Mouse (Mus musculus) spleen, embryonic (tissue): Measurements from ENCODE around the gene Cacna1a.
"Not testable (repeated sequence)": the region's sequence is repeated elsewhere in the genome, so short reads cannot be mapped to it uniquely, and the experiment has no call there.

Source experiments
- CTCF ChIA-PET: fragments of 350-600 bp; sonication (Branson Sonifier 250); formaldehyde crosslinking; loops from one replicate; lab custom pipeline; 2022; lab: Charles Lee

Gene Cacna1a

GRCm38 (mm10) chr8:84658951-84659350, 270.7 kb downstream of the Cacna1a start:
- CTCF ChIA-PET, result interaction anchor here (0.7 kb wide), 2 partner anchors 17 to 670 kb away, joined by 7 to 10 read pairs; no protein-coding TSS in a partner anchor

DNA sequence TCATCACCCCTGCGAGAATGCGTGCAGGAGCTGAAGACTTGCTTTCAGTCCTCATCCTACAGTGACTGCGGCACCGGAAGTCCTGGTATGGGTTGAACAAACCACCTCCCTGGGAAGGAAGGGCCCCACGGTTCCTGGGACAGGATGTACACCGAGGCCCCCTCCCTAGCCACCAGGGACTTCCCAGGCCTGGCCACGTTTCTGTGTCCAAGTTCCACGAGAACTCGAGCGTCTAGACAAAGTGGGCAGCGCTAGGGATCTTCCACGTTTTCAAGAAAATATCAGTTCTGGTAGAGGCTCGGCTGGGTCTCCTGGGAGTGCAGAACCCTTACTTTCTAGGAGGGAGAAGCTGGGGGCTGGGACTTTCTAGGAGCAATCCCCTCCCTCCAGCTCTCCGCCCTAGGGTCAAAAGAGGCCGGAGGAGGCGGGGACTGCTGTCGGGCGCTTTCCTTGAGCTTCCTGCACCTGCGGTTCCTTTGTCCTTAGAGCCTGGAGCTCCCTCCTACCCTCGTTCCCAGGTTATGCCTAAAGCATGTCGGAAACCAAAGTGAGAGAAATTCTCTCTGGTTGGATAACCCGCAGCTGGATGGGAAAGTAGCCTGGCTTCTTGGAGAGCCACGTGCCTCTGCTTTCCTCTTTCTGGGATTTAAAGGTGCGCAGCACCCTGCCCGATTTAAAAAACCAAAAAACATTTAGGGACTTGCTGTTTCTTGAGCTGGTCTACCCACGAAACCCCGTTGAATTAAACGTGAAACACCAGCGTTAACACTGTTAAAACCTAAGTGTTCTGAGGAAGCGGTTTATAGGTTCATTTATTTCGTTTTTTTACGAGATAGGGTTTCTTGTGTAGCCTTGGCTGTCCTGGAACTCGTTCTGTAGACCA, 271.9 kb downstream of the Cacna1a start:
- CTCF ChIA-PET, result interaction anchor here (0.8 to 1.4 kb wide), 3 partner anchors 18 to 1040 kb away, joined by 3 to 4 read pairs (median 4); partner anchors contain the start of gene Neto2

GRCm38 (mm10) chr8:84660819-84661457, 272.7 kb downstream of the Cacna1a start:
- CTCF ChIA-PET, result interaction anchor here (0.7 to 1.4 kb wide), 4 partner anchors 18 to 154 kb away, joined by 3 to 4 read pairs (median 3); no protein-coding TSS in a partner anchor

GRCm38 (mm10) chr8:84661458-84661871, 273.2 kb downstream of the Cacna1a start:
- CTCF ChIA-PET, result interaction anchor here (0.7 to 1.0 kb wide), 2 partner anchors 18 to 65 kb away, joined by 3 read pairs; no protein-coding TSS in a partner anchor

DNA sequence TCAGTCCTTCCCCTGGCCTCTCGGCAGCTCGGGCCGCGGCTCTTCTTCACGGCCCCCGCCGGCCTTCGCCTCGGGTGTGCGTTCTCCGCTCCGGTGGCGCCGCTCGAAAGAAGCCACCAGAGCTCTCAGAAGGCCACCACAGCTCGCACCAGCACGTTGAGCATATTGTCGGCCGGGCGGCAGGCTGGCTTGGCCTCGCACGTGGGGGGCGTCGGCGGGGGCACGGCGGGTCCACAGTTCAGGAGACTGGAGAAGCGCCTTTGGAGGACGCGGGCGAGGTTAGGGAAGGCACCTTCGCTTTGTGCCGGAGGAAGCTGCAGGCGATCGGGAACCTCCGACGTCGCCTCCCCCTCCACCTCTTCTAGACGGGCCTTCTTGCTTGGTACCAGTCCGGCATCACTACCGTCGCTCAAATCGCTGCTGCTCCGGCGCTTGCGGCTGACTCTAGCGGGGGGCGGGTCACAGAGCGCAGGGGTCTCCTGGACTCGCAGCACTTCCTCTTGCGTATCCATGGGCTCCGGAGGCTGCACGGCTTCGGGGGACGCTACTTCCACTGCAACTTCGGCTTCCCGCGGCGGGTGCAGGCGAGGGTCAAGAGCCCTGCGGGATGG, 273.8 kb downstream of the Cacna1a start:
- CTCF ChIA-PET, result no interaction called here

GRCm38 (mm10) chr8:84662581-84663065, 274.4 kb downstream of the Cacna1a start, which contains the start of gene Ier2:
Gene Ier2, minus strand, starts transcription at chr8:84662852.
- CTCF ChIA-PET, result no interaction called here

DNA sequence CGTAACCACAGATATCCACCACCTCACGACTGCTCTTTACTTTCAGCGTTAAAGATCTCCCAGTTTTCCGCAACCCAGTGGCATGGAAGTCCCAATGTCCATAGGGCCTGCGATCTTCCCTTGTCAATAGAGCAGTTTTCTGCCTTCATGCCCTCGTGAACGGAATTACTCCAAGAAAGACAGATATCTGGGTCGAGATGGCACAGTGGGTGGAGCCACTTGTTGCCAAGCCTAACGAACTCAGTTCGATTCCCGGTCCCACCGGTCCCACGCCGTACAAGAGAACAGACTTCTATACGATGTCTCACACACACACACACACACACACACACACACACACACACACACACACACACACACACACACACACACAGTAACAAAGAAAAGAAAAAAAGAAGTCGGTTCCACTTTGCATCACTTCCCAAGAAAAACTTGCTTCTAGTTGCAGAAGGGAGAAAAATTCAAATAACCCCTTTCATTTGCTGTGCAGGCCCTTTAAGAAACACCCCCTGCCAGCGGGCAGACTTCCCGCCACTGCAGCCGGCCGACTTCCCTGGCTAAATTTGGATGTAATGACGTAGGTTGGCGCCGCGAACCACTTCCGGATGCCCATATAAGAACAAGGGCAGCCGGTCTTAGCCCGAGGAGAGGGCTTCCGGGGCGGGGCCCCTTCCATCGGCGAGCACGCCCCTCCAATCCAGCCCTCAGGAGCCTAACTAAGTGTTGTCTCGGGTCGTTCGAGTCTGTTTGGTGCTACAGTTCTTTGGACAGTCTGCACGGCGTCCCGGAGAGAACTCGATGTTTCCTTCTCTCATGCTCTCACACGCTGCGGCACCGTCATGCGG, 275.5 kb downstream of the Cacna1a start:
- CTCF ChIA-PET, result no interaction called here

GRCm38 (mm10) chr8:84664566-84665384, 276.5 kb downstream of the Cacna1a start:
- CTCF ChIA-PET, result interaction anchor here (0.6 kb wide), 2 partner anchors 42 to 458 kb away, joined by 3 to 4 read pairs; no protein-coding TSS in a partner anchor

- CTCF ChIA-PET, result interaction anchor here (0.6 kb wide), 1 partner anchor 41 kb away, joined by 3 read pairs; no protein-coding TSS in a partner anchor
Observed at GRCm38 (mm10) chr8:84665385-84665893, 277.2 kb downstream of the Cacna1a start.

DNA sequence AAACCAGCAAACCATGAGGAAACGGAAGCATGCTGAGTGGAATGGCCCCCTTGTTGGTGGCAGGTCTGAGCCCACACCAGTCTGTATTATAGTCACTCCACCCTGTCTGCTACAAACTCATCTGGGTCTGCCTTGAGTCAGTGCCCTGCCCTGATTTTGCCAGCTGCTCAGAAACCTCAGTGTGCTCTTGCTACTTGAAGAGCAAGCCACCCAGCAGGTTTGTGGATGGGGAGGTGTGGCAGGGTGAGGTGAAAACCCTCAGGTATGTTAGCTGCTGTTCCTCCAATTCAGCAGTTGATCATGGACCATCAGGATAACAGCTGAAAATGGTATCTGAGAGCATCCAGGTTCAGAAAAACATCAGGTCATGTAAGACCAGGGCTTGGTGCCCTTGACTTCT, 279.8 kb downstream of the Cacna1a start:
- CTCF ChIA-PET, result no interaction called here

- CTCF ChIA-PET, result no interaction called here
Observed at GRCm38 (mm10) chr8:84668731-84669485, 280.7 kb downstream of the Cacna1a start.

DNA sequence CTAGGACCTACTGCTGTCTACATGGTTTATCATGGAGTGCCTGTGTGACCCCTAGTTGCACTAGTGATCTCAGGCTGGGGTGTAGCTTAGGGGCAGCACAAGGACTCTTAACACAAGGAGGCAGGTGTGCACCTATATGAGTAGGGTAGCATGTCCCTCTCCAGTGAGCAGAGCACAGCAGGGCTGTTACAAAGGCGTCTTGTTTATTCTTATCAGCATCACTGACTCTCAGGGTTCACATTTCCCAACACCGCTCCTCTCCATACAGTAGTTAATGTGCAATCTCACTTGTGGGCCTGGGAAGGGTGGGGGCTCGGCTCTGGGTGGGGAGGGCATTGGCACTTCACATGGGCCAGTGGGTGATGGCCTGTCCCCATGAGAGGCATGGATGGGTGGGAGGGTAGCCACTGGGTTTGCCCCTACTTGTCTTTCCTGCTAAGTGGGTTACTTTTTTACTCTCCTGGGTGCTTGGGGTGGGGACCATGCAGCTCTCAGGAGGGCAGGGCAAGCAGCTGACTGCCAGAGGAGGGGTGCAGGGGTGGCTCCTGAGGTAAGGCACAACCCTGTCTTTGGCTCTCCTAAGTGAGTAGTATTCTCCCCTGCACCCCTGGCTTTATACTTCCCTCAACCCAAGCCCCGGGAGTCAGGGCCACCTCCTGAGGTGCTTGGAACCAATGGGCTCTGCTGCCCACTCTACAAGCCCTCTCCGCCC, 282.2 kb downstream of the Cacna1a start:
- CTCF ChIA-PET, result not testable (repeated sequence)

GRCm38 (mm10) chr8:84677305-84677704, 289.1 kb downstream of the Cacna1a start:
- CTCF ChIA-PET, result no interaction called here

DNA sequence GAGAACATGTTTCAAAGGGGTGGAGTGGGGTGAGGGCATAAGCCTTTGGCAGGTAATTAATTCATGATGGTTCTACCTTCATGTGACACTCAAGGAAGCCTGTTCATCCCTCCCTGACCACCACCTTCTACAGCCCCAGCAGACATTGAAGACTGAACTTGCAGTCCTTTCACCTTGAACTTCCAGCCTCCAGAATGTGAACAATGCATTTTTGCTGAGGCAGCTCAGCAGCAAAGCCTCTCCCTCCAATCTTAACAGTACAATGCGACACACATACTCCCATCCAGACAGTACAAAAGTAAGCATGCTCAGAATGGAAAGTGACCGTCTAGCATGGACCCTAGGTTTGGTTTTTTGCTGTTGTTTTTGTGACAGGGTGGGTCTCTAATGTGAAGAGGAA, 293.2 kb downstream of the Cacna1a start:
- CTCF ChIA-PET, result interaction anchor here (0.6 kb wide), 2 partner anchors 56 to 166 kb away, joined by 3 read pairs; no protein-coding TSS in a partner anchor

- CTCF ChIA-PET, result interaction anchor here (0.6 kb wide), 1 partner anchor 165 kb away, joined by 3 read pairs; no protein-coding TSS in a partner anchor
Observed at GRCm38 (mm10) chr8:84682257-84682656, 294.0 kb downstream of the Cacna1a start.

- CTCF ChIA-PET, result no interaction called here
Observed at GRCm38 (mm10) chr8:84684537-84684936, 296.3 kb downstream of the Cacna1a start.

DNA sequence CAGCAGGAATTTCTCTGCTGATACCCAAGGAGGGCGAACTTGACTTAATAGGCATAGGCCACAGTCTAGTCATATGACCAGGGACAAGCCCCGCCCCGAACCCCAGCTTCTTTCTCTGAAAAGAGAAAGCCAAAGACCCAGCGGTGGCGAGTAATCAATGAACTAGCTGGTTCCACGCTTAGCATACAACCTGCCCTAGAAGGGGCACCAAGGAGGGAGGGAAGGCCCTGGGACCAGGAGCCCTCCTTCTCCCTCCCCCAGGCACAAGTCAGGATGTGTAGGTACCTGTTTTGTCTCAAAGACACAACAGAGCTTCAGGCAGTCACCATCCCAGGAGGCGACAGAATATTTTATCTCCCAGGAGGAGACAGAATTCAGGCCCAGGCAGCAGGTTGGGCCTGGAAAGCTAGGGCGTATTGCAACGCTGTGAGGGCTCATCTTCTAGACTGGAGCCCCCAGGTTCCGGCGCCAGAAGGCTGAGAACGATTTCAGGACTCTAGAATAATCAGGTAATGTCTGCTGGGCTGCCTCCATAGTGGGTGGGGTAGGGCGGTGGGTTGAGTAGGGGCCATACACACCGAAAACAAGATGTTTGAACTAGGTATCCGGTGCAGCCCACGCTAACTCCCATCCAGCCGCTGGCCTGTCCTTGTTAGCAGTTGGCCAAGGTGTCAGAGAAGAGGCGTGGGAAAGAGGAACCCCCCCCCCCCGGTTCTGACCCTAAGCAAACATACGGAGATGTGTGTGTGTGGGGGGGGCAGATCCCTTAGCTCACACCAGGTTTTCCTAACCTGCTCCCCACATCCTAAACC, 298.2 kb downstream of the Cacna1a start, which contains the start of gene Trmt1:
Trmt1 (plus strand) TSS at position 117 of the 812 bp plus-strand sequence.
- CTCF ChIA-PET, result interaction anchor here (0.6 to 0.7 kb wide), 3 partner anchors 50 to 506 kb away, joined by 3 to 9 read pairs (median 5); no protein-coding TSS in a partner anchor
